Mouse (Mus musculus) liver, embryonic 14.5 days (tissue): ENCODE measurements around the gene Tiam2. TPM values are rescaled to one million over a fixed set of nuclear protein-coding genes. Genes with fewer than 3 reads are reported as not detected.

Source experiments
- ATAC-seq: fragments of 200-750 bp; cut with Nextera tagmentation; 2 replicates; pipeline ENCODE4 v1.8.0; 2017; ENCODE audit warnings: moderate number of reproducible peaks, mild to moderate bottlenecking, moderate library complexity; ENCODE audit not compliant: insufficient read depth
- DNase-seq, 3 experiments: peaks; one replicate each; pipeline ENCODE4 v3.0.0-alpha.2; 2012 to 2013; ENCODE audit warnings: low read depth in 3 of 3, low spot score in 3 of 3
- H3K27ac ChIP-seq: fragments of 300-500 bp; sonication (generic); 2 replicates; pipeline ENCODE4 v1.5.1; 2014; ENCODE audit warnings: moderate library complexity, mild to moderate bottlenecking, control low read depth, inconsistent platforms
- H3K27me3 ChIP-seq: fragments of 300-500 bp; sonication (generic); 2 replicates; pipeline ENCODE4 v1.6.1; 2014; ENCODE audit warnings: mild to moderate bottlenecking, low read length, moderate library complexity; ENCODE audit not compliant: control insufficient read depth, insufficient read depth
- H3K36me3 ChIP-seq: fragments of 300-500 bp; sonication (generic); replicated peaks from 2 replicates; pipeline ENCODE4 v1.6.1; 2014; ENCODE audit warnings: low read depth; ENCODE audit not compliant: control insufficient read depth, insufficient read depth
- H3K4me1 ChIP-seq, 2 experiments: fragments of 200-500 bp in 1 of 2; fragments of 300-500 bp in 1 of 2; sonication (generic) in 1 of 2; replicated peaks; 2 replicates each; pipeline ENCODE4 v1.6.1; 2012 to 2014; ENCODE audit warnings: antibody characterized with exemption in 1 of 2, inconsistent platforms in 1 of 2, low read length in 1 of 2; ENCODE audit not compliant: control insufficient read depth in 2 of 2, insufficient read depth in 2 of 2
- H3K4me2 ChIP-seq: fragments of 300-500 bp; sonication (generic); 2 replicates; pipeline ENCODE4 v1.6.1; 2014; ENCODE audit warnings: low read depth, mild to moderate bottlenecking, control low read depth, moderate library complexity
- H3K4me3 ChIP-seq, 2 experiments: fragments of 200-500 bp in 1 of 2; fragments of 300-500 bp in 1 of 2; sonication (generic) in 1 of 2; 2 replicates each; pipeline ENCODE4 v1.5.1; 2012 to 2014; ENCODE audit warnings: low read depth in 2 of 2, low read length in 2 of 2, mild to moderate bottlenecking in 2 of 2, control low read depth in 1 of 2, inconsistent platforms in 1 of 2, moderate library complexity in 1 of 2; ENCODE audit not compliant: insufficient read depth in 1 of 2
- H3K9ac ChIP-seq: fragments of 300-500 bp; sonication (generic); replicated peaks from 2 replicates; pipeline ENCODE4 v1.6.1; 2014; ENCODE audit warnings: mild to moderate bottlenecking, control low read depth, moderate library complexity
- H3K9me3 ChIP-seq: fragments of 300-500 bp; sonication (generic); 2 replicates; pipeline ENCODE4 v1.6.1; 2016; ENCODE audit warnings: low read length, mixed read lengths; ENCODE audit not compliant: control insufficient read depth
- CTCF ChIP-seq: IDR thresholded peaks from 2 replicates; pipeline ENCODE4 v1.5.1; 2016; ENCODE audit warnings: antibody characterized with exemption, low read depth, control low read depth
- EP300 ChIP-seq: IDR thresholded peaks from 2 replicates; pipeline ENCODE4 v1.6.1; 2016; ENCODE audit warnings: antibody characterized with exemption, low read depth
- WGBS: fragments of 180-500 bp; shearing (Covaris S2); extraction: QIAGEN DNeasy Blood & Tissue Kit; methylation state at CpG from one replicate; pipeline ENCODE4 v1.1.7; 2014; ENCODE audit not compliant: insufficient replicate concordance; 5-methylcytosine and 5-hydroxymethylcytosine counted together
- polyA plus RNA-seq, 2 experiments: library from polyadenylated mRNA; depleted of rRNA in 1 of 2; stranded (reverse) in 1 of 2; unstranded in 1 of 2; fragments of >200 nt; fragmentation: Nextera tagmentation in 1 of 2; extraction: Ambion mirVana in 1 of 2; gene quantifications; 2 replicates each; pipeline versions ENCODE4 v1.2.1 to v1.2.3; 2012 to 2014

Tiam2 gene
- polyA plus RNA-seq, 2 experiments: 0.30 to 0.60 TPM

DNA sequence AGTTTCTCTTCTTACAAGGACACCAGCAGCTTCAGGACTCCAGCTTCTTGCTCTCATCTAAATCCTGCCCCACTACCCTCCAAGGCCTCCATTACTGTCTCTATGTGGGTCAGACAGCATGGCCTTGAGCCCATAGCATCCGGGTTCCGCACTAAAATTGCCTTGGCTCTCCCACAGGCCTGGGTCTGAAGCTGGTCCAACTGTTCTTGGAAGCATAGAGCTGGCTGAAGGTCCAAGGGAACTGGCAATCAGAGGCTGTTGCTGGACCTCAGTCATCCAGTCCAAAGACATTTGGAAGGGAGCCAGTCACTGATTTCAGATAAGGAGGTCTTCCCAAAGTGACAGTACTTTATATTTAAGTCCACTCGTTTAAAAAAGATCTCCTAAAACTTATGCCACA, 89.2 kb downstream of the Tiam2 start:
- 68% methylated on average over 3 of the region's 3 CpGs for WGBS
- no peaks in the 10 kb centered on the region for H3K4me1 ChIP-seq
- no peak overlapping the region for H3K9ac ChIP-seq
- DNase-seq (no peak), ATAC-seq (no peak)
- H3K36me3 ChIP-seq: no peaks in the 10 kb centered on the region
- no peak overlapping the region for H3K4me3 ChIP-seq
- H3K9me3 ChIP-seq: no peaks in the 10 kb centered on the region
- no peak overlapping the region for H3K27ac ChIP-seq
- H3K4me2 ChIP-seq: no peak overlapping the region
- H3K27me3 ChIP-seq: no peaks in the 10 kb centered on the region
- TF ChIP-seq CTCF (no peak), EP300 (no peak)

GRCm38 (mm10) chr17:3416401-3416800, 90.0 kb downstream of the Tiam2 start:
- TF ChIP-seq CTCF: no peak
- no peak for ATAC-seq
- H3K4me3 ChIP-seq: no peak overlapping the region
- no peaks in the 10 kb centered on the region for H3K36me3 ChIP-seq
- 38% methylated on average over 3 of the region's 3 CpGs for WGBS
- H3K27me3 ChIP-seq: no peaks in the 10 kb centered on the region
- no peak for DNase-seq
- H3K27ac ChIP-seq: no peak overlapping the region
- no peaks in the 10 kb centered on the region for H3K4me1 ChIP-seq
- H3K9ac ChIP-seq: no peak overlapping the region
- H3K9me3 ChIP-seq: no peaks in the 10 kb centered on the region
- no peak overlapping the region for H3K4me2 ChIP-seq

DNA sequence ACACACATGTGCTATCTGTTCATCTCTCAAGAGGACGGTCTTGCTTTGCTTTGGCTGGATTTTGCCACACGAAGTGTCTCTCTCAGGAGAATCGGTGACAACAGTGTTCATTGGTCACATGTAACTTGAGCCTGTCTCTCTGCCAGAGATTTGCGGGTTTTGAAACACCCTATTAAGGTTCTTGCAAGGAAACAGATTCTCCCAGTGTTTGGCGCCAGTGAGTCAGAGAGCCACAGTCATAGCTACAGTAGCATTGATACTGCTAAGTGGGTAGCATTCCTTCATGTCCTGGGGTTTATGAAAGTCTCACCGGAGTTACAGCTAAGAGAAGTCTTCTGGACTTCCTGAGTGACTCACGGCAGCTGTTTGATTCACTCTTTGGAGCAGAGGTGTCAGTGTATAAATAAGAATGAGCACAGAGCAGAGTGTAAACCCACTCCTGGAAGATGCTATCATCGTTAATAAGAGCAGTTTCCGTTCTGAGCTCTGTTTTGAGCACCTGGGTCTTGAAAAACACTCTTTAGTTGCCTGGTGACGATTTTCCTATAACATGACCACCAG, 93.1 kb downstream of the Tiam2 start:
- no peaks in the 10 kb centered on the region for H3K27me3 ChIP-seq
- WGBS: 54% methylated on average over 10 of the region's 10 CpGs
- H3K4me3 ChIP-seq: no peak overlapping the region
- H3K9ac ChIP-seq: no peak overlapping the region
- no peaks in the 10 kb centered on the region for H3K4me1 ChIP-seq
- no peaks in the 10 kb centered on the region for H3K9me3 ChIP-seq
- TF ChIP-seq EP300 (no peak), CTCF (no peak)
- DNase-seq: no peak
- no peak overlapping the region for H3K4me2 ChIP-seq
- no peak for ATAC-seq
- no peak overlapping the region for H3K27ac ChIP-seq
- H3K36me3 ChIP-seq: no peaks in the 10 kb centered on the region

DNA sequence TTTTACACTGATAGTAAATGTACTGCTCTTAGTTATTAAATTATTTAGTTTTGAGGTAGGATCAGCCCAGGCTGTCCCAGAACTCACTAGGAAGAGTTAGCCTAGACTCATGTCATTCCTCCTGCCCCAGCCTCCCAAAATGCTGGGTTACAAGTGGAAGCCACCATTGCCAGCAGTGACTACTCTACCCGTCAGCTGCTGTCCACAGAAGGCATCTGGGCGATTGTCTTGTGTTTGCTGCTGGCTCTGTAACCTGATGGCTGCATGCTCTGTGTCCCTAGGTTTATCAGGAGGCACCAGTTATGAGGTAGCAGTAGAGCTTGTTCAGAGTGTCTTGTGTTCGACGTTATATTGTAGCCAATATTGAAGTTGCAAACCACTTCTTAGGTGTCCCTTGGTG, 93.8 kb downstream of the Tiam2 start:
- no peak for DNase-seq
- ATAC-seq: no peak
- no peak overlapping the region for H3K4me3 ChIP-seq
- no peaks in the 10 kb centered on the region for H3K9me3 ChIP-seq
- H3K27ac ChIP-seq: no peak overlapping the region
- no peak overlapping the region for H3K4me2 ChIP-seq
- no peaks in the 10 kb centered on the region for H3K27me3 ChIP-seq
- TF ChIP-seq CTCF: no peak
- TF ChIP-seq EP300: no peak
- no peak overlapping the region for H3K9ac ChIP-seq
- H3K36me3 ChIP-seq: no peaks in the 10 kb centered on the region
- WGBS: 67% methylated on average over 4 of the region's 4 CpGs
- H3K4me1 ChIP-seq: no peaks in the 10 kb centered on the region

- TF ChIP-seq EP300 (no peak), CTCF (no peak)
These were observed 97.0 kb downstream of the Tiam2 start for GRCm38 (mm10) chr17:3423416-3423815.

More at GRCm38 (mm10) chr17:3423416-3423815, 97.0 kb downstream of the Tiam2 start:
- Histone ChIP-seq H3K9me3 (no peaks in the 10 kb centered on the region), H3K27me3 (no peaks in the 10 kb centered on the region), H3K4me2 (no peak overlapping the region), H3K36me3 (no peaks in the 10 kb centered on the region), H3K4me3 (no peak overlapping the region), H3K9ac (no peak overlapping the region), H3K27ac (no peak overlapping the region), H3K4me1 (no peaks in the 10 kb centered on the region)
- 48% methylated on average over 2 of the region's 2 CpGs for WGBS
- ATAC-seq (no peak), DNase-seq (no peak)
